Mouse (Mus musculus): ENCODE results near the gene Tmem45b.

DNA sequence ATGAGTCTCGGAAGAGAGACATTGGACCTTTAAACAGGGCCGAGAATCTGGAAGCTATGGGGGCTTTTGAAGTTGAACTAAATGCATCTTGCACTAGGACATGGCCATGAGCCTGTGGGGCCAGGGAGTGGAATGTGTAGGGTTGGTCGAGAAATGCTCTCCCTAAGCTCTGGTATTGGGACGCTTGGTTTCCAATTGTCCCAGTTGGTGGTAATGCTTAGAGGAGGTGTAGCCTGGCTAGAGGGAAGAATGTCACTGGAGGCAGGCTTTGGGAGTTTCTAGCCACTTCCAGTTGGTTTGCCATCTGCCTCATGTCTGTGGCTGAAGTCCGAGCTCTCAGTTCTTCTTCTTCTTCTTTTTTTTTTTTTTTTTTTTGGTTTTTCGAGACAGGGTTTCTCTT is 24.9 kb downstream of the Tmem45b start:
- no peak for TF ChIP-seq CTCF (IDR thresholded peaks at IDR 0.05; ENCODE audit: borderline replicate concordance, insufficient read depth, low read depth, low read length)
- no peak for TF ChIP-seq POLR2A (IDR thresholded peaks at IDR 0.05; ENCODE audit: borderline replicate concordance, insufficient read depth, low read length)

All from cerebellum, adult 2 months (tissue).